Mouse (Mus musculus): ENCODE measurements around the gene Mbl2. TPM values are rescaled to one million over a fixed set of nuclear protein-coding genes. Genes with fewer than 3 reads are reported as not detected.

Mbl2 gene
- not detected in 2 replicates for polyA plus RNA-seq (2012)

DNA sequence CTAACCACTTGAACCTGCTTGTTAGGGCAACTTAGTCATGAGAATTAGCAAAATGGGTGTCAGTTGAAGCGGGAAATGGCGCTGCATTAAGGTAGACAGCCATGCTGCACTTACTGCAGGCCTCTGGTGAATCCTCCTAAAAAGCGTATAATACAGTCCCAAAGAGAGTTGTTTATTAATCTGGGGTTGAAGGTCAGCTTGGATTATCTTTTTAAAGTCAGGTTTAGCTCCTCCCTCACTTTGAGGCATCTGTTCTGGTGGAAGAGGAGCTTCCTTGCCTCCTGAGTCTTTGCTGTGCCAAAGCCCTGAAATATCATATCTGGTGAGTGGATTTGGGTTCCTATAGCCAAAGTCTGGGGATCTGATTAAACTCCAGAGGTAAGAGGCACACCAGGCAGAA lies at the start of gene Mbl2:
TSS of gene Mbl2 (plus strand) at position 252 of the 400 bp plus-strand sequence.
- TF ChIP-seq GATA1 (IDR thresholded peaks at IDR 0.05; ENCODE audit: low read length): no peak

DNA sequence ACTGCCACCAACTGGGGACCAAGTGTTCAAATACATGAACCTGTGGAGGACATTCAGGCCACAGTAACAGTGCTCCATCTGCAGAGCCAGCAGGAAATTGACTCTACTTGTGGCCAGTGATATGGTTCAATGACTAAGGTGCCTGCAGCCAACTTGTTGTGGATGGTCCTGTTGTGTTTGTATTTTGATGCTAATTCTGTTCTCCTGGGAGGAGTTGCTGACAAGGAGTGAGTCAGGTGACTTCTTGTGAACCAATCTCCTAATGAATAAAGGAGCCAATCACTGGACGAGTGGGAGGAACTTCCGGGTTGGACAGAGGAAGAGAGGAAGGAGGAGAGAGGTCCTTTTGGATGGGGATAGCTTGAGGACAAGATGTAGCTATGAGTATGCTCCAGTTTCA lies 47.2 kb upstream of the Mbl2 start:
- TF ChIP-seq GATA1 (IDR thresholded peaks at IDR 0.05; ENCODE audit: low read length): no peak

DNA sequence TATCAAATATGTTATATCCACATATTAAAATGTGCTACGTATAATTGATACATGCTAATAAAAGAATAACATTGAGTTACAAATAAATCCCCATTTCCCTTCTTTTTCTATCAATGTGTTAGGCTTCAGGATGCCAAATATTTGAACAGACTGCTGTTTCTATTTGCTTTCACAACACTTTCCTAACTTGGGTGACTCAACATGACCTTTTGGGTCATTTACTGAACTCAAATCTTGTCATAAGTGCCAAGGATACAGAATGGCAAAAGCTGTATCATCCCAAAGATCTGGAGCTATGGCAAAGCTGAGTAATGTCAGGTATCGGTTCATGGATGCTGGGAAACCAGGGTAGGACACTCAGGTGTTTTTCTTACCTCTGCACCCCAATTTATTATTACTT lies 45.5 kb upstream of the Mbl2 start:
- TF ChIP-seq GATA1 (IDR thresholded peaks at IDR 0.05; ENCODE audit: low read length): no peak

DNA sequence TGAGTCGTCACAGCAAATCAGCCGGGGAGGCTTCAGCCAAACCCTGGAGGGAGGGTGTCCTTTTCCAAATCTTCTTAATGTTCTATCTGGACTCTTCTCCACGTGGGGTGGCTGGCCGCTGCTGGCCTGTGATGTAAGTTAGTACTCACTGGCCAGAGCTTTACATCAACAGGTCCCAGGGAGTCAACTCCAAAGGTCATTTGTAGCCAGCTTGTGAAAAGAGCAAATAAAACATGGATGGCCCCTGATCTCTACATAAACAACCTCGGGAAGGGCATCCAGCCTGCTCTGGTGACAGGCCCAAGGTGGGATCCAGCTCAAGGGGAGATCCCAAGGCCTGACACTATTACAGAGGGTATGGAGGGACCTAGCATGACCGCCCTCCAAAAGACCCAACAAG lies 37.7 kb upstream of the Mbl2 start:
- no peak for TF ChIP-seq GATA1 (IDR thresholded peaks at IDR 0.05; ENCODE audit: low read length)

DNA sequence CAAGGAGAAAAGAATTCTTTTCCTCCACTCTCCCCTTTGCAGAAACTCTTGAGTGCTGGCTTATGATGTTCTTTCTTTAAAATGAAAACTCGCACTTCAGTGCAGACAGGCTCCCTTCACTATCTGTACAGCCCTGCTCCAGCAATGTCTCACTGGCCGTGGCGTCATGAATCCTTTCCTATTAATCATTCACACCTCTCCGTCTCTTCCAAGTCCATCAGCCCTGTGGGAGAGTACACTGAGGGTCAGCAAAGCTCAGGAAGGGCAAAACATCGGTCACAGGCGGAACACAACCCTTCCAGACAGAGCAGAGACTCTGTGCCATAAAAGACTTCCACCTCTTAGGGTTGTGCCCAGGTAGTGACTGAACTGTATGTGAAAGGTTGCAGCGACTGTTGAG lies 30.6 kb upstream of the Mbl2 start:
- TF ChIP-seq GATA1 (IDR thresholded peaks at IDR 0.05; ENCODE audit: low read length): no peak

DNA sequence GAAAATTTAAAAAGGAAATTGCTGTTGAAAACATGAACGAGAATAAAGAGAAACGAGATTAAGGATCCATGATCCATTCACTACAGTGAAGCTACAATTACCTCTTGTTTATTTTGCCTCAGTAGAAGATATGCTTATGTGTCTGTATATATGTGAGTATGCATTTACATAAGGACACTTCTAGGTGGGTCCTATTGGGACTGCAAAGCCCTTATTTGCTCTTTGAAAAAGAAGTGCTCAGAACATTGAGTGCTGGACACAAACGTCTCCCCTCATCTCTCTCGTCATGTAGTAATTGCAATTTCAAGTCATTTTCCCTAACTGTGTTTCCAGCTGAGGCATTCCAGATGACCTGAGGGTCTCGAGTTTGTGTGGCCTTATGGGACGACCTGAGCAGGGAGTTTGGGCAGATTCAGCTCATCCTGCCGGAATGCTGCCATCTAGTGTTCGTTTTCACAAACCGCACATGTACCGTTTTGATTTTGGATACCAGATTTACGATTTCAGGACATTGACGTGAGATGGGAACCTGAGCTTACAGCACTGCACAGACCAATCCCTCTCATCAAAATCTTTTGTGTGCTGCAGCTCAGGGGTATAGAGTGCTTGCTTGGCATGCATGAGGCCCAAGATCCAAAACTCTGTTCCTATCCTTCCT lies 27.5 kb upstream of the Mbl2 start:
- no peak for TF ChIP-seq GATA1 (IDR thresholded peaks at IDR 0.05; ENCODE audit: low read length)

DNA sequence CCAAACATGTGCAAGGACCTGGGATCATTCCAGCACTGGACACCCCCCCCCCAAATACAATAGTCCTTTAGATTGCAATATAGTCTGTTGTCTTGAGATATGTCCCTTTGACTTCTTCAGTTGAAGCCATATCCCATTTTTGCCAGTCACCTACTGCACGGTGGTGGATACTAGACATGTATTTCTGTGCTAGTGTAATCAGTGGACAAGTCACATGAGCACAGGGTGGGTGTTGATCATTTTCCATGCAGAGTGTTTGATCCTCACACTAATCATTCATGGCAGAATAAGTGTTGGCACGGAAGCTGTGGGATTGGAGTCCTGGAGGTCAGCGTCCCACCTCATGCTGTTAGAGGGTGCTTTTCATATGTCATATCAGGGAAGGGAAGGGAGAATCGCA lies 26.9 kb upstream of the Mbl2 start:
- no peak for TF ChIP-seq GATA1 (IDR thresholded peaks at IDR 0.05; ENCODE audit: low read length)

DNA sequence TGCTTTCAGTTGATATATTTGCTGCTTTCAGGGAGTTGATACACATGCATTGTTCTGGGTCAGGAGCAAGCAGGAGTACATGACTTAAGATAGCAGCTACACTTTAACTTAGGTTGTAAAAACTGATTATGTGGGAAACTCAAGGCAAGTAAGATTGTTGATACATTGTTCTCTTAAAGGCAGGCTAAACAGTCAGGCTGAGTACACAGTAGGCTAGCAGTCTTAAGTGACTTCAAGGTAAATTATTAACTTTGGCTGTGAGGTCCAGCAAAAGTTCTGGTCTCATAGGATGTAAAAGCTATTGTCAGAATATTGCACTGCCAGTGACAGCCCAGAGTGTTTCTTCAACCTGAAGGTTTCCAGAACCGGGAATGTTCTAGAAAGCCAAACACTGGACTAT lies 25.8 kb upstream of the Mbl2 start:
- TF ChIP-seq GATA1 (IDR thresholded peaks at IDR 0.05; ENCODE audit: low read length): no peak

DNA sequence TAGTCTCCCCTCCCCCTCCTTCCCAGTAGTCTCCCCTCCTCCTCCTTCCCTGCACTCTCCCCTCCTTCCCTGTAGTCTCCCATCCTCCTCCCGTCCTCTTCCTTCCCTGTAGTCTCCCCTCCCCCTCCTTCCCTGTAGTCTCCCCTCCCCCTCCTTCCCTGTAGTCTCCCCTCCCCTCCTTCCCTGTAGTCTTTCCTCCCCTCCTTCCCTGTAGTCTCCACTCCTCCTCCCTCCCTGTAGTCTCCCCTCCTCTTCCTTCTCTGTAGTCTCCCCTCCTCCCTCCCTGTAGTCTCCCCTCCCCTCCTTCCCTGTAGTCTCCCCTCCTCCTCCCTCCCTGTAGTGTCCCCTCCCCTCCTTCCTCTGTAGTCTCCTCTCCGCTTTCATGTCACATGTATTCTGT lies 18.7 kb upstream of the Mbl2 start:
- TF ChIP-seq GATA1 (IDR thresholded peaks at IDR 0.05; ENCODE audit: low read length): no peak

DNA sequence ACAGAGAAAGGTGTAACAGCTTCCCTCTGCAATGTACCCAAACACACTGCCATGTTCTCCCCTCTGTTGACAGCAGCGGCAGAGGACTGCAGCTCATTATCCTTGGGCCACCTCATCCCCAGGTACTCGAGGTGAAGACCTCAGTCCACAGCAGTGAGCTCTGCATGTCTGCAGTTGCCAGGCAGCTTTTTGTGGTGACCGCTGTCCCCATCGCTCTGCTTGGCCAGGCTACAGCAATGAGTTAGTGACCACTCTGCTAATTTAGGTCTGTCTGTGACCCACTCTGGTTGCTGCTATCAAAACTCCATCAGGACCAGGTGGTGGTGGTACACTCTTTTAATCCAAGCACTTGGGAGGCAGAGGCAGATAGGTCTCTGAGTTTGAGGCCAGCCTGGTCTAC lies 16.6 kb upstream of the Mbl2 start:
- TF ChIP-seq GATA1 (IDR thresholded peaks at IDR 0.05; ENCODE audit: low read length): no peak

DNA sequence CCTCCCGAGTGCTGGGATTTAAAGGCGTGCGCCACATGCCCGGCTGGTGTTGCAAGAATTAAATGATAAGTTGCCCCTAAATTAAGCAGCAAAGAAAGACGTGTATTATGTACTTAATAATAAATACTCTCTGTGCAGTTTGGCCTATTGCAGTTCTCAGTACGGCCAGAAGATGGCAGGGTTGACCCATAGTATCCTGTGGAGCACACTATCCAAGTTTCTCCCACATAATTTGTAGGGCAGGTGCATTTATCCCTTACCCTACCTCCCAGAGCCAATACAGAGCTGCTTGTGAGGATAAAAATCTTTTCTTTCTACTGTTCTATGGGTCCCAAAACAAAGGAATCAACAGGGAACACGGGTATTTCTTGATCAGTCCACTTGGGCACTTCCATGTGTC lies 15.4 kb upstream of the Mbl2 start:
- no peak for TF ChIP-seq GATA1 (IDR thresholded peaks at IDR 0.05; ENCODE audit: low read length)

DNA sequence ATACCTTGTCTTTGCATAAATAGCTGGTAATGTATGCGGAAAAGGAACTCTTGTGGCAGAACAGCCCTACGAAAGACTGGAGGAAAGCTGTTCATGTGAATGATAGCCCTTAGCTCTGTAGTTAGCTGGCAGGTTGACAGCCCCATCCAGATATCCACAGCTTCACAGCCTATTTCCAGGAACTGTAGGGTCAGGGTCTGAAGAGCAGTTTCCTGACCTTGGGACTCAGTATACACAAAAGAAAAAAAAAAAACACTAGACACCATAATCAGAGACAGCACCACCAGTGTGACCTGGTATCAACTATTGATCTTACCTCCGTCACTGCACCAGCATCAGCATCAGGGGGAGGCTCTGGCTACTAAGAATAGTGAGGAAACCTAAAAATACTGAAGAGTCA lies 3.3 kb upstream of the Mbl2 start:
- TF ChIP-seq GATA1 (IDR thresholded peaks at IDR 0.05; ENCODE audit: low read length): no peak

DNA sequence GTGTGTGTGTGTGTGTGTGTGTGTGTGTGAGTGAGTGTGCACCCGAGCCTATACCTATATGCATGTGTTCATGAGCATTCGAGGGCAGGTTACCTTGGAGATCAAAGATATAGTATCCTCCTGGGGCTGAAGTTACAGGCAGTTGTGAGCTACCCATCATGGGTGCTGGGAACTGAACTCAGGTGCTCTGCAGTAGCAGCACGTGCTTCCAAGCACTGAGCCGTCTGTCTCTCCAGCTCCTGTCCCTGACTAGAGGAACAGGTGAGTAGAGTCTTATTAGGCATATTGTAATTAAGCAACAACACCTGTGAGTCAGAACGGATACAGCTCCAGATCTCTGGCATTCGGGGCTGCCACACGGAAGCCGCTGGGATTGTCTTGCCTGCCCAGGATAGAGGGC lies 1.7 kb downstream of the Mbl2 start:
- TF ChIP-seq GATA1 (IDR thresholded peaks at IDR 0.05; ENCODE audit: low read length): no peak

DNA sequence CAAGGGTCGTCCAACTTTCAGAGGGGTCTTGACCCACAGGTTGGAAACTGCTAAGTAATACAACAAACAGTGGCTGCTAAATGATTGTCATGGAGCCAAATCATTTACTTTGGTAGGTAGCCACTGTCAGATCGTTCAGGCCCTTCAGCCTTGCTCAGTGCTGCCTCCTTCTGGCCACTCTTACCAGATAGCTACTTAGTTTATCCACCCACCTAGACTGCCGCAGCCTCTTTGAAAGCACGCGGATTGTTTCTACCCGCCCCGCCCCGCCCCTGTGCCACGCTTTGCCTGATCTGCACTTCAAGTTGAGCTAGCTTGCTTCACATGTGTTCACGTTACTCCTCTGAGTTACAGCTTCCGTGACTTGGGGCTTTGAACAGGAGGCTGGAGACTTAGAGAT lies 14.6 kb downstream of the Mbl2 start:
- no peak for TF ChIP-seq GATA1 (IDR thresholded peaks at IDR 0.05; ENCODE audit: low read length)

DNA sequence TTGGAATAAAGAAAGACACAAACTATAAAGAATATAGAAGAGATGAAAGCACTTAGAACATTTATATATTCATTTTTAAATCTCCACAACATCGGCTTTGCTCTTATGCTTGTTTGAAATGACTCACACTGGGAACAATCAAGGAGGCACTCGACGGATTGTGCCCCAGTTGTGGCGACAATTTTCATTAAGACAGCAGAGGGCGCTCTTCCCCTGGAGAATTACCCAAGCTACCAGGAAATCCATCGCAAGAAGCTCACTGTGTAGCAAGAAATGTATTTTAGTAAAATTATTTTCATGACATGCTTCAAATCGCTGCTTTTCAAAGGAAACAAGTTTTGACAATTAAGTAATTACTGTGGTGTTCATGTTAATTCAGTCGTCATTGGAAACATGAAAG lies 16.1 kb downstream of the Mbl2 start:
- TF ChIP-seq GATA1 (IDR thresholded peaks at IDR 0.05; ENCODE audit: low read length): no peak

DNA sequence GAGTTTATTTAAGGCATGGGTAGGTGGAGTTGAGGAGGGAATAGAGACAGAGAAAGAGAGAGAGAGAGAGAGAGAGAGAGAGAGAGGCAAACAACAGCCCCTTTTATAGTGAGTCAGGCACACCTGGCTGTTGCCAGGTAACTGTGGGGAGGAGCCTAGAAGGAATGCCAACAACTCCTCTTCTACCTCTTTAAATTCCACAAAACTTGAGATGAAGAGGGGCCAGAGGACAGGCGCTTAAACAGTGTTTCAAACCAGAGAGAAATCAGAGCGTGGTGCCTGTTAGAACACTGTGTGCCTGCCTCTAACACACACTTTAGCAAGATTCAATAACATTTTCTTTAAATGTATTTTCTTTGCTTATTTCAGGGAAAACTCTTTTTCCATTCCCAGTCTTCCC lies 19.5 kb downstream of the Mbl2 start:
- no peak for TF ChIP-seq GATA1 (IDR thresholded peaks at IDR 0.05; ENCODE audit: low read length)

DNA sequence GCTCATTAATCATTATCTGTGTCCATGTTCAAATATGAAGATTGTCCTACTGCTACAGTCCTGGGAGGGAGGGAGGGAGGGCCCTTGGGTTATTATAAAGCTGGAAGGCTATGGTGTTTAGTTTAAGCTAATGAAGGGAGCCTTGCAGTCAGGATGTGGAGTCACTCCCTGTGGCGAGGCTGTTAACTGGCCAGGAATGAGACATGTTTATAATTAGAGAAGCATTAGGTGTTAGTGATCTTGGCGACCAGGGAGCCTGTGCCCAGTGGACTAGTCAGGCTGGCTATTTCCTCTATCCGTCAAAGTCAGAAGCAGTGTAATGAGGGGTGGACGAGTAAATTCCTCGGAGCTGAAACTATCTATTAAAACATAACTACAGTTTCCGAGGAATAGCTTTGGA lies 23.6 kb downstream of the Mbl2 start:
- TF ChIP-seq GATA1 (IDR thresholded peaks at IDR 0.05; ENCODE audit: low read length): no peak

DNA sequence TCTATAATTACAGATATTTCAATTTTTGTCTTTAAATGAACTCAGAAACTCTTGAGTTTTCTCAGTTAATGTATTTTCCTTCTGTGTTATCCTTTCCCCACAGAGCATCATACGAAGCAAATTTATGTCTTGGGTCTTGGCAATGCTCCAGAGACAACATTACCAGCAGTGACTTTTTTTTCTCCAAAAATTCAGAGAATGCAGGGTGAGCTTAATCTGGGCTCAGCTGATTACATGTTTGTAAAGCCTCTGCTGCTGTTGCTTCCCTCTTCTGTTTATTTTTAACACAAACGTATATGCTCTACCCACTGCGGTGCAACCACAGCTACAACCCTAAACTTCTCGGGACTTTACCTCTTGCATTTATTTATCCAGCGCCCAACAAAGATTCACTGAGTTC lies 48.4 kb downstream of the Mbl2 start:
- TF ChIP-seq GATA1 (IDR thresholded peaks at IDR 0.05; ENCODE audit: low read length): no peak
